Mouse (Mus musculus): ENCODE results near the gene Sufu.

The Sufu gene

GRCm38 (mm10) chr19:46395109-46396009 lies 1.3 kb upstream of the Sufu start, which contains the start of gene Actr1a:
Gene Actr1a, minus strand, starts transcription at chr19:46395748.
- peak; percentile 97 to 99 for DNase-seq

- no peak for DNase-seq
Measured at GRCm38 (mm10) chr19:46396109-46396508, 587 bp upstream of the Sufu start.

GRCm38 (mm10) chr19:46397436-46398001 lies 823 bp downstream of the Sufu start:
- no peak for DNase-seq

- DNase-seq, result no peak
Measured at GRCm38 (mm10) chr19:46398401-46398800, 1.7 kb downstream of the Sufu start.

GRCm38 (mm10) chr19:46399372-46399771 lies 2.7 kb downstream of the Sufu start:
- no peak for DNase-seq

GRCm38 (mm10) chr19:46399886-46400285 lies 3.2 kb downstream of the Sufu start:
- DNase-seq, result no peak

- DNase-seq, result no peak
Measured at GRCm38 (mm10) chr19:46400558-46400957, 3.9 kb downstream of the Sufu start.

- no peak for DNase-seq
Measured at GRCm38 (mm10) chr19:46404030-46404429, 7.3 kb downstream of the Sufu start.

GRCm38 (mm10) chr19:46406592-46407386 lies 10.1 kb downstream of the Sufu start:
- no peak for DNase-seq

GRCm38 (mm10) chr19:46409506-46409905 lies 12.8 kb downstream of the Sufu start:
- no peak for DNase-seq

- no peak for DNase-seq
Measured at GRCm38 (mm10) chr19:46412056-46412805, 15.5 kb downstream of the Sufu start.

GRCm38 (mm10) chr19:46413969-46414368 lies 17.3 kb downstream of the Sufu start:
- DNase-seq, result no peak

- peak in 1 of 2 experiments; percentile 36 for DNase-seq
Measured at GRCm38 (mm10) chr19:46414486-46414885, 17.8 kb downstream of the Sufu start.

GRCm38 (mm10) chr19:46416276-46416675 lies 19.6 kb downstream of the Sufu start:
- no peak for DNase-seq

- DNase-seq, result no peak
Measured at GRCm38 (mm10) chr19:46418051-46418450, 21.4 kb downstream of the Sufu start.

GRCm38 (mm10) chr19:46420410-46420809 lies 23.7 kb downstream of the Sufu start:
- no peak for DNase-seq

- DNase-seq, result peak; percentile 84 to 88
Measured at GRCm38 (mm10) chr19:46422384-46423338, 26.0 kb downstream of the Sufu start.

- peak; percentile 28 to 31 for DNase-seq
Measured at GRCm38 (mm10) chr19:46425266-46425665, 28.6 kb downstream of the Sufu start.

- peak in 1 of 2 experiments; percentile 34 for DNase-seq
Measured at GRCm38 (mm10) chr19:46426488-46426887, 29.8 kb downstream of the Sufu start.

- DNase-seq, result no peak
Measured at GRCm38 (mm10) chr19:46429250-46429649, 32.6 kb downstream of the Sufu start.

GRCm38 (mm10) chr19:46433712-46434111 lies 37.0 kb downstream of the Sufu start:
- no peak for DNase-seq
